Mouse (Mus musculus) cerebellum, adult 2 months (tissue): ENCODE results near the gene Orai2.

ENCODE experiments used
- CTCF ChIP-seq: fragments of 200-500 bp; IDR thresholded peaks from 2 replicates; pipeline ENCODE4 v1.5.1; 2011; ENCODE audit warnings: low read depth, mild to moderate bottlenecking, control low read depth, low read length, moderate library complexity, borderline replicate concordance; ENCODE audit not compliant: insufficient read depth
- POLR2A ChIP-seq: fragments of 200-500 bp; IDR thresholded peaks from 2 replicates; pipeline ENCODE4 v1.6.1; 2011; ENCODE audit warnings: low read length, control low read depth, borderline replicate concordance; ENCODE audit not compliant: insufficient read depth

DNA sequence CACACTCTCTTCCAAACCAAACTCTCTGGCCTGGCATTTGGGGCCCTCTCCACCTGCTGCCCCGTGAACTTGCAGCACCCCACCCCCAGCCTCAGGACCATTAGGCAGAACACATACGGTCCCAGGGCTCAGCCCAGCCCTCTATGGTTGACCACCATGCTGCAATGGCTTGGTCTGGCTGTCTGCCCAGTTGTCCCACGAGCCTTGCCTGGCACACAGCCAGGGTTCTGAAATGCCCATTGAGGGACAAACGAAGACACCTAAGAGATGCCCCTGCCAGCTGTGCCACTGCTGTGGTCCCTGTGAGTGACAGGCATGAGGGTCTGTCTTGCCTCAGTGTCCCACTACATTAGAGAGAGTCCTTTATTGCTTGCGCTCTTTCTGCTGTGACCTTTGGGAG, 45.4 kb upstream of the Orai2 start:
- no peak for TF ChIP-seq POLR2A
- TF ChIP-seq CTCF, result no peak
